Mouse (Mus musculus) kidney, postnatal 0 days (tissue): ENCODE measurements around the gene Utp11. TPM values are rescaled to one million over a fixed set of nuclear protein-coding genes. Genes with fewer than 3 reads are reported as not detected.
"Not testable (repeated sequence)": the region's sequence is repeated elsewhere in the genome, so short reads cannot be mapped to it uniquely, and the experiment has no call there.

ENCODE experiments used
- ATAC-seq: fragments of 200-750 bp; cut with Nextera tagmentation; replicated peaks from 2 replicates; pipeline ENCODE4 v1.8.0; 2017; ENCODE audit warnings: low read depth, moderate number of reproducible peaks, moderate TSS enrichment, moderate library complexity; ENCODE audit not compliant: low FRiP score
- DNase-seq: peaks from one replicate; pipeline ENCODE4 v3.0.0-alpha.2; 2016; ENCODE audit warnings: low spot score
- H3K27ac ChIP-seq: fragments of 300-500 bp; sonication (generic); 2 replicates; pipeline ENCODE4 v1.5.1; 2014; ENCODE audit warnings: mild to moderate bottlenecking
- H3K27me3 ChIP-seq: fragments of 300-500 bp; sonication (generic); 2 replicates; pipeline ENCODE4 v1.6.1; 2014; ENCODE audit warnings: low read length, mixed read lengths; ENCODE audit not compliant: insufficient read depth
- H3K36me3 ChIP-seq: fragments of 300-500 bp; sonication (generic); 2 replicates; pipeline ENCODE4 v1.6.1; 2014; ENCODE audit warnings: low read length, mixed read lengths; ENCODE audit not compliant: insufficient read depth
- H3K4me1 ChIP-seq: fragments of 300-500 bp; sonication (generic); replicated peaks from 2 replicates; pipeline ENCODE4 v1.6.1; 2014; ENCODE audit warnings: antibody characterized with exemption, low read length, mixed read lengths; ENCODE audit not compliant: insufficient read depth
- H3K4me2 ChIP-seq: fragments of 300-500 bp; sonication (generic); 2 replicates; pipeline ENCODE4 v1.6.1; 2014; ENCODE audit warnings: mild to moderate bottlenecking, low read length, moderate library complexity, mixed read lengths
- H3K4me3 ChIP-seq: fragments of 300-500 bp; sonication (generic); replicated peaks from 2 replicates; pipeline ENCODE4 v1.5.1; 2014; ENCODE audit warnings: low read depth, low read length
- H3K9ac ChIP-seq: fragments of 300-500 bp; sonication (generic); 2 replicates; pipeline ENCODE4 v1.6.1; 2014; ENCODE audit warnings: low read depth, low read length
- H3K9me3 ChIP-seq: fragments of 300-500 bp; sonication (generic); replicated peaks from 2 replicates; pipeline ENCODE4 v1.6.1; 2016; ENCODE audit warnings: low read length, inconsistent platforms, mixed read lengths
- CTCF ChIP-seq: IDR thresholded peaks from 2 replicates; pipeline ENCODE4 v1.5.1; 2016; ENCODE audit warnings: antibody characterized with exemption, low read depth, mild to moderate bottlenecking, moderate library complexity
- WGBS: fragments of 180-500 bp; shearing (Covaris S2); extraction: QIAGEN DNeasy Blood & Tissue Kit; methylation state at CpG from one replicate; pipeline ENCODE4 v1.1.7; 2014; 5-methylcytosine and 5-hydroxymethylcytosine counted together
- polyA plus RNA-seq: library from polyadenylated mRNA; unstranded; fragments of >200 nt; fragmentation: Nextera tagmentation; extraction: Ambion mirVana; gene quantifications from 2 replicates; pipeline ENCODE4 v1.2.1, GENCODE M21; 2015

Utp11 gene
- polyA plus RNA-seq, 1 experiment from 2014 or later = 61.8 TPM

DNA sequence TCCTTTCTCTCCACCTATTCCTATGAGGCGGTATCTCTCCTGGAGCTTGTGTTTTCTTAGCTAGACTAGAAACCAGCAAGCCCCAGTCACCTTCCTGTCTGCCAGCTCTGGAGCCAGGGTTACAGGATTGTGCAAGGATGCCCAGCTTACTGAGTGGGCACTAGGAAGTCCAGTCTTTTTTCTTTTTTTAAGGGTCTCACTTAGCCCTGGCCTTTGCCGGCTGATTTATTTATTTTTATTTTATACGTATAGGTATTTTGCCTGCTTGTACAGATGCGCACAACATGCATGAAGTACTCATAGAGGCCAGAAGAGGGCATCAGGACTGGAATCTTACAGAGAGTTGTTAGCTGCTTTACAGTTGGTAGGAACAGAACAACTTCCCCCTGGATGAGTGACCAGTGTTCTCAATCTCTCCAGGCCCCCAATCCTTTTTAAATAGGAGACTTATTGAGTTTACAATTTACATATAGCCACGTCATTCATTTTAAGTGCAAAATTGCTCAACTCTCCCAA lies 17.4 kb upstream of the Utp11 start:
- peaks cover under 1% of the 10 kb centered on the region; the same call in 1 of the 2 replicates for H3K36me3 ChIP-seq
- no peak overlapping the region for H3K4me2 ChIP-seq
- DNase-seq (peak; percentile 85), ATAC-seq (no peak)
- H3K27me3 ChIP-seq = no peaks in the 10 kb centered on the region
- TF ChIP-seq CTCF = peak; percentile 76
- 9% methylated on average over 5 of the region's 5 CpGs for WGBS
- H3K9me3 ChIP-seq = no peaks in the 10 kb centered on the region
- peaks cover 12% of the 10 kb centered on the region; the same call in 1 of the 2 replicates for H3K4me1 ChIP-seq
- H3K27ac ChIP-seq = no peak overlapping the region
- H3K4me3 ChIP-seq = no peak overlapping the region
- H3K9ac ChIP-seq = no peak overlapping the region

DNA sequence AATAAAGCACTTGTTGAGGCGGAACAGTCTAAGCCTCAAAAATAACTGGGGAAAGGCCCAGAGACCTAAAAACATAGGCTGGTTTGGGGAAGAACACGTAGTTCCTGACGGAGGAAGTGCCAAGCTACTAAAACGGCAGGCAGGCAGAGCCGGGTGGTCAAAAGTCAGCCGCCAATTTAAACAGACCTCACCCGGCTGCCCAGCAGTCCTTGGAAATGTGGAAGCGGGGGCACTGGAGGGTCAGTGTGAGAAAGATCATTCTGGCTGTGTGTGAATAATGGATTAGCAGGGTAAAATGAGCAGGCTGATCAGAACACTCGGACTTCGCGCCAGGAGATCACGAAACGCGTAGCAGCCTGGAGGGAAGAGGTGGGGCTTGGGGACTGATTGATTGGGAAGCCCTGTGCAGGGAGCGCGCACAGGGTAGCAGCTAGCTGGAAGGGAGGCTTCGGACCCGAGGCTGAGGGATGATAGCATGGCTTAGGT lies 16.6 kb upstream of the Utp11 start:
- WGBS = 4% methylated on average over 18 of the region's 18 CpGs
- Histone ChIP-seq H3K9me3 (no peaks in the 10 kb centered on the region), H3K4me1 (peaks cover 19% of the 10 kb centered on the region; the same call in 1 of the 2 replicates), H3K27me3 (no peaks in the 10 kb centered on the region), H3K4me2 (peak overlapping the region; percentile 54), H3K27ac (peak overlapping the region; percentile 63), H3K4me3 (peak overlapping the region; percentile 12; the same call in 1 of the 2 replicates), H3K36me3 (no peaks in the 10 kb centered on the region), H3K9ac (peak overlapping the region; percentile 38)
- ATAC-seq = no peak
- TF ChIP-seq CTCF = no peak
- DNase-seq = peak; percentile 52

DNA sequence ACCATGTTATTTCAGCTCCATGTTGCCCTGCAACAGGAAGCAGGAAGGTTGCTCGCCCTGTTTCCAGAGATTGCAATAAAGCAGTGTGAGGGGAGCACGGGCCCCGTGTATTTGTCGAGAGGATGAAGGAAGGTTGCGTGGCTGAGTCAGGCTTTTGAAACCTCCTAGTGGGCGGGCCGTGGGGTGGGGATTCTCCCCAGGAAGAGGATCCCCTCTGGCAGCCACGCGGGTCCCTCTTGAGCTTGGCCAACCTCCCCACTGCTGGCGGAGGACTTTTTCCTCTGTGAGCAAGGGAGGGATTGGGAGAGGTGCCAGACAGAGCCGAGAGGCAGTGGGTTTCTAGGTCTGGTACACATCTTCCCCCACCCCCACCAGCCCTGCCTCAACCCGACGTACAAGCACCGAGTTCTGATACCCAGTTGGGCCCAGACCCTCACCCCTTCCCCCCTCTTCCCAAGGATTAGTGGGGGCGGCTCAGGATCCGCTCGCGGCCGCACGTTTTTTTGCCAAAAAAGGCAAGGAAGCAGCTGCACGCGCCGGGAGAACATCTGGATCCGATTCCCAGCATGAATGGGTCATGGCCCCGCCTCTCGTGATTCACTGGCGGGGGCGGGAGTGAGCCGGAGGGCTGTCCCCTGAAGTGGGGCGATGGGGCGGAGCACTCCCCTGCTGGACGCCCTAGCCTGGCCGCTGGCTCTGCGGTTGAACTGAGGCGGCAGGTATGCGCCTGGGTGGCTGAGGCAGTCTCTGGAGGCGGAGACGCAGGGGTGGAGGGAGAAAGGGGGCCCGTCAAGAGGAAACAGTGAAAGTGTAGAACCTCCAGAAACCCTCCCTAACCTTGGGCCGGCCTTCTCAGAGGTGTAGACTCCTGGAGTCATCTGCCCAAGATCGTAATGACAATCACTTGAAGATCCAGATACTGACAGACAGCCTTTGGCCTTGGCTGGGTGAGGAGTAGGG lies 15.4 kb upstream of the Utp11 start:
- no peaks in the 10 kb centered on the region for H3K27me3 ChIP-seq
- WGBS = under 1% methylated on average over 41 of the region's 41 CpGs
- ATAC-seq (peak; percentile 79), DNase-seq (peak; percentile 97)
- H3K9me3 ChIP-seq = no peaks in the 10 kb centered on the region
- H3K36me3 ChIP-seq = no peaks in the 10 kb centered on the region
- H3K9ac ChIP-seq = peak overlapping the region; percentile 24; the same call in 1 of the 2 replicates
- peaks cover 30% of the 10 kb centered on the region for H3K4me1 ChIP-seq
- peak; percentile 39; the same call in 1 of the 2 replicates for TF ChIP-seq CTCF
- H3K27ac ChIP-seq = peak overlapping the region; percentile 75
- peak overlapping the region; percentile 54 for H3K4me2 ChIP-seq
- peak overlapping the region; percentile 30 for H3K4me3 ChIP-seq

DNA sequence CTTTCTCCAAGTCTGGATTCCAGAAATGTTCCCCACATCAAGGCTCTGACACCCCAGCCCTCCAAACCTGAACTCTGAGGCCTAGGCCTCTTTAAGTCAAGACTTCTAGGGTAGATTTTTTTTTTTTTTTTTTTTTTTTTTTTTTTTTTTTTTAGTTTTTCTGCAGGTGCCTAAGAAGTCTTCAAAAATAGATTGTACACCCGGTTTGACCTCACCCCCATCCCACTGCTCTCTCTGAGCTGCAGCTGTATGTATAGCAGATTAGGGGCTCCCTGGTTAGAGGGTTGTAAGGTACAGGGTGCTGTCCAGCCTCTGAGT lies 14.8 kb upstream of the Utp11 start:
- H3K27ac ChIP-seq = peak overlapping the region; percentile 75
- not testable (repeated sequence) for H3K9ac ChIP-seq, H3K9me3 ChIP-seq, DNase-seq, H3K4me3 ChIP-seq, ATAC-seq, H3K27me3 ChIP-seq, H3K36me3 ChIP-seq
- H3K4me2 ChIP-seq = peak overlapping the region; percentile 54
- H3K4me1 ChIP-seq = peaks cover 36% of the 10 kb centered on the region
- WGBS = 17% methylated on average over 1 of the region's 1 CpGs

DNA sequence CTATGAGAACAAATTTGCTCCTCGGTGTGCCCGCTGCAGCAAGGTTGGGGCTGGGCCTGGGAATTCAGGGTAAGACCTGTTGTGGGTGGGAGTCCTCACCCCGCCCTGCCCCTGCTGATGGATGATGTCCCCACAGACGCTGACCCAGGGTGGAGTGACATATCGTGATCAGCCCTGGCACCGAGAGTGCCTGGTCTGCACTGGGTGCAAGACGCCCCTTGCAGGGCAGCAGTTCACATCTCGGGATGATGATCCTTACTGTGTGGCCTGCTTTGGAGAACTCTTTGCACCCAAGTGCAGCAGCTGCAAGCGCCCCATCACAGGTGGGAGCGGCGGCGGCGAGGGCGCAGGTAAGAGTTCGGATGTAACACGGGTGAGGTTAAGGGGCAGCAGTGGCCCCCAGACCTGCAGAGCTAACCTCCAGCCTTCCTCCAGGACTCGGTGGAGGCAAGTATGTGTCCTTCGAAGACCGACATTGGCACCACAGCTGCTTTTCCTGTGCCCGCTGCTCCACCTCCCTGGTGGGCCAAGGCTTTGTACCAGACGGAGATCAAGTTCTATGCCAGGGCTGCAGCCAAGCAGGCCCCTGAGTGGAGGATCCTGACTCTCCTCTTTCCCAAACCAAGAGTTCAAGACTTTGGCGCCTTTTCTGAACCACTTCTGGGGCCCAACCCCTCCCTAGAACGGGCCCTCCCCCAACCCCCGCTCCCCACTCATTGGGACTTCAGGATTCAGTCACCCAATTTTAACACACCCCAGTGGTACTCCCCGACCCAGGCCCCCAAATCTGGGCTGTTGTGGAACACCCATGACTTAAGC lies 14.2 kb upstream of the Utp11 start:
- ATAC-seq, H3K9ac ChIP-seq, H3K27ac ChIP-seq, H3K4me2 ChIP-seq, H3K9me3 ChIP-seq, H3K4me3 ChIP-seq, H3K36me3 ChIP-seq, DNase-seq, H3K27me3 ChIP-seq: not testable (repeated sequence)
- WGBS = 89% methylated on average over 25 of the region's 25 CpGs
- H3K4me1 ChIP-seq = peaks cover 37% of the 10 kb centered on the region
